Mouse (Mus musculus) forebrain, embryonic 14.5 days (tissue): Measurements from ENCODE around the gene Gm4788. TPM values are rescaled to one million over a fixed set of nuclear protein-coding genes. Genes with fewer than 3 reads are reported as not detected.
"Not testable (repeated sequence)": the region's sequence is repeated elsewhere in the genome, so short reads cannot be mapped to it uniquely, and the experiment has no call there.

ENCODE experiments used
- ATAC-seq: fragments of 200-750 bp; cut with Nextera tagmentation; 2 replicates; pipeline ENCODE4 v1.8.0; 2017; ENCODE audit warnings: mild to moderate bottlenecking, moderate library complexity
- DNase-seq: peaks from one replicate; pipeline ENCODE4 v3.0.0-alpha.2; 2015; ENCODE audit warnings: low spot score
- H3K27ac ChIP-seq: fragments of 300-500 bp; sonication (generic); 2 replicates; pipeline ENCODE4 v1.5.1; 2014; ENCODE audit warnings: low read depth, mild to moderate bottlenecking, control low read depth, low read length, moderate library complexity
- H3K27me3 ChIP-seq: fragments of 300-500 bp; sonication (generic); replicated peaks from 2 replicates; pipeline ENCODE4 v1.6.1; 2014; ENCODE audit warnings: low read length, control low read depth, mixed read lengths; ENCODE audit not compliant: control insufficient read depth, insufficient read depth
- H3K36me3 ChIP-seq: fragments of 300-500 bp; sonication (generic); 2 replicates; pipeline ENCODE4 v1.6.1; 2014; ENCODE audit warnings: low read length, control low read depth; ENCODE audit not compliant: control insufficient read depth, insufficient read depth
- H3K4me1 ChIP-seq: fragments of 300-500 bp; sonication (generic); 2 replicates; pipeline ENCODE4 v1.6.1; 2014; ENCODE audit warnings: antibody characterized with exemption, low read length, control low read depth; ENCODE audit not compliant: control insufficient read depth, insufficient read depth
- H3K4me2 ChIP-seq: fragments of 300-500 bp; sonication (generic); 2 replicates; pipeline ENCODE4 v1.6.1; 2014; ENCODE audit warnings: mild to moderate bottlenecking, control low read depth, low read length
- H3K4me3 ChIP-seq: fragments of 300-500 bp; sonication (generic); 2 replicates; pipeline ENCODE4 v1.5.1; 2014; ENCODE audit warnings: low read depth, low read length, control low read depth
- H3K9ac ChIP-seq: fragments of 300-500 bp; sonication (generic); 2 replicates; pipeline ENCODE4 v1.6.1; 2014; ENCODE audit warnings: mild to moderate bottlenecking, low read length, control low read depth, moderate library complexity
- H3K9me3 ChIP-seq: fragments of 300-500 bp; sonication (generic); replicated peaks from 2 replicates; pipeline ENCODE4 v1.6.1; 2016; ENCODE audit warnings: low read length, control low read depth, mixed read lengths; ENCODE audit not compliant: control insufficient read depth
- WGBS: fragments of 180-500 bp; shearing (Covaris S2); extraction: QIAGEN DNeasy Blood & Tissue Kit; methylation state at CpG from one replicate; pipeline ENCODE4 v1.1.7; 2014; 5-methylcytosine and 5-hydroxymethylcytosine counted together
- polyA plus RNA-seq: library from polyadenylated mRNA; unstranded; fragments of >200 nt; fragmentation: Nextera tagmentation; extraction: Ambion mirVana; gene quantifications from 2 replicates; pipeline ENCODE4 v1.2.1, GENCODE M21; 2014

The Gm4788 gene
- polyA plus RNA-seq = not detected in 2 replicates

GRCm38 (mm10) chr1:139781143-139781542, at the start of gene Gm4788:
Gene Gm4788 (minus strand): TSS chr1:139781243.
- no peak for DNase-seq
- Histone ChIP-seq H3K4me2 (no peak within 1 kb of the TSS), H3K4me3 (no peak within 1 kb of the TSS), H3K27me3 (no peaks in the 10 kb centered on the region), H3K9ac (no peak within 1 kb of the TSS), H3K27ac (no peak within 1 kb of the TSS), H3K36me3 (no peaks in the 10 kb centered on the region), H3K4me1 (no peaks in the 10 kb centered on the region), H3K9me3 (no peaks in the 10 kb centered on the region)
- no peak for ATAC-seq
- WGBS = 98% methylated on average over 1 of the region's 1 CpGs

GRCm38 (mm10) chr1:139808594-139808993, 27.6 kb upstream of the Gm4788 start:
- H3K4me2 ChIP-seq = no peak overlapping the region

GRCm38 (mm10) chr1:139769913-139770312, 11.1 kb downstream of the Gm4788 start:
- H3K4me1 ChIP-seq, H3K36me3 ChIP-seq, H3K9me3 ChIP-seq, H3K9ac ChIP-seq, H3K4me2 ChIP-seq, ATAC-seq, H3K27ac ChIP-seq, H3K27me3 ChIP-seq, DNase-seq, H3K4me3 ChIP-seq: not testable (repeated sequence)
- WGBS = 92% methylated on average over 3 of the region's 3 CpGs

More at GRCm38 (mm10) chr1:139808594-139808993, 27.6 kb upstream of the Gm4788 start:
- Histone ChIP-seq H3K27ac (no peak overlapping the region), H3K27me3 (no peaks in the 10 kb centered on the region), H3K4me3 (no peak overlapping the region), H3K4me1 (no peaks in the 10 kb centered on the region), H3K36me3 (no peaks in the 10 kb centered on the region), H3K9me3 (no peaks in the 10 kb centered on the region), H3K9ac (no peak overlapping the region)
- ATAC-seq (no peak), DNase-seq (no peak)

GRCm38 (mm10) chr1:139716681-139717080, 64.4 kb downstream of the Gm4788 start:
- H3K4me2 ChIP-seq, ATAC-seq, H3K27ac ChIP-seq, DNase-seq, H3K27me3 ChIP-seq, H3K9me3 ChIP-seq, H3K9ac ChIP-seq, H3K4me3 ChIP-seq, H3K36me3 ChIP-seq, H3K4me1 ChIP-seq: not testable (repeated sequence)
- whole genome bisulfite sequencing = 87% methylated on average over 3 of the region's 22 CpGs

GRCm38 (mm10) chr1:139716249-139716648, 64.8 kb downstream of the Gm4788 start:
- H3K27me3 ChIP-seq, H3K27ac ChIP-seq, H3K36me3 ChIP-seq, H3K4me2 ChIP-seq, H3K4me1 ChIP-seq, H3K4me3 ChIP-seq, DNase-seq, ATAC-seq, H3K9me3 ChIP-seq, H3K9ac ChIP-seq: not testable (repeated sequence)
- WGBS = 99% methylated on average over 6 of the region's 16 CpGs

- not testable (repeated sequence) for DNase-seq, H3K36me3 ChIP-seq, H3K9me3 ChIP-seq, H3K4me2 ChIP-seq, H3K4me3 ChIP-seq, H3K27me3 ChIP-seq, H3K27ac ChIP-seq, H3K4me1 ChIP-seq, ATAC-seq, H3K9ac ChIP-seq
- 89% methylated on average over 18 of the region's 18 CpGs for WGBS
Observed at GRCm38 (mm10) chr1:139649921-139650320, 131.1 kb downstream of the Gm4788 start.

Other genes starting within 250 kb of the Gm4788 start
- not detected in 2 replicates for gene Cfhr1, start 221.0 kb downstream of the Gm4788 start, polyA plus RNA-seq
- gene Cfhr2, start 77.5 kb upstream of the Gm4788 start, polyA plus RNA-seq = not detected in 2 replicates